Mouse (Mus musculus): ENCODE results near the gene Stradb. TPM values are rescaled to one million over a fixed set of nuclear protein-coding genes. Genes with fewer than 3 reads are reported as not detected.

Gene Stradb
- polyA plus RNA-seq, 1 experiment from 2014 or later: 44.7 TPM

DNA sequence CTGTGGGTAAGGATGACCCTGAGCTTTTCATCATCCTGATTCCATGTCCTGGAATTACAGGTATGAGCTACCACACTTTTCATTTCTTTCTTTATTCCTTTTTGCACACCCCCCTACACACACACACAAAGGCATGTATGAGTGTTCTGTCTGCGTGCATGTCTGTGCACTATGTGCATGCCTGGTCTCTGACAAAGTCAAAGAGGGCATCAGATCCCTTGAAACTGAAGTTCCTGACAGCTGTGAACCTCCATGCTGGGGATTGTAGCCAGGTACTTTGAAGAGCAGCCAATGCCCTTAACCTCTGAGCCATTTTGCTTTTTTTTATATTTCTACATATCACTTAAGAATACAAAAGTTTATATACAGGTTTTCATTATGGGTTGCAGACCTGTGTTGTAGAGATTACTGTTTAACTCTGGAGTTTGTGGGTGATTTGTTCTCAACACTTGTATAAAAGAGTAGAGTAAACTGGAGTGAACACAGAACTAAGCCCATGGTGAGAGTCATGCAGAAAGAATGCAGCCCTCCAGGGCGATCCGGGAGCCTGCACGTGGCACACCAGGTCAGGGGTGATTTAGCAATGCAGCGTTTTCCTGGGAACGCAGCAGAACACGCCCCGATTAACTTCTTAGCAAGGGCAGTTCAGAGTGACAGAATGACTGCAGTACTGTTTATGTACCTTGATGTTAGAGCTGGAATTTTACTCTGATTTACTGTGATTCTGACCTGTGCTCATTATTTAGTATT lies 22.2 kb upstream of the Stradb start:
- DNase-seq (ENCODE audit: low spot score) (no peak), ATAC-seq (ENCODE audit: insufficient read depth, low FRiP score, low TSS enrichment) (no peak)
- Histone ChIP-seq H3K9ac (ENCODE audit: low read length) (no peak overlapping the region), H3K27ac (ENCODE audit: low read depth, low read length) (no peak overlapping the region), H3K36me3 (ENCODE audit: control insufficient read depth, insufficient read depth, low read length) (no peaks in the 10 kb centered on the region), H3K27me3 (ENCODE audit: control insufficient read depth, insufficient read depth, low read length) (no peaks in the 10 kb centered on the region), H3K4me1 (ENCODE audit: control insufficient read depth, insufficient read depth, low read length) (peaks cover 2% of the 10 kb centered on the region; the same call in 1 of the 2 replicates), H3K9me3 (ENCODE audit: control insufficient read depth, low read length) (no peaks in the 10 kb centered on the region), H3K4me2 (ENCODE audit: low read depth) (no peak overlapping the region), H3K4me3 (ENCODE audit: low read depth, low read length) (no peak overlapping the region)
- WGBS: 47% methylated on average over 8 of the region's 8 CpGs

DNA sequence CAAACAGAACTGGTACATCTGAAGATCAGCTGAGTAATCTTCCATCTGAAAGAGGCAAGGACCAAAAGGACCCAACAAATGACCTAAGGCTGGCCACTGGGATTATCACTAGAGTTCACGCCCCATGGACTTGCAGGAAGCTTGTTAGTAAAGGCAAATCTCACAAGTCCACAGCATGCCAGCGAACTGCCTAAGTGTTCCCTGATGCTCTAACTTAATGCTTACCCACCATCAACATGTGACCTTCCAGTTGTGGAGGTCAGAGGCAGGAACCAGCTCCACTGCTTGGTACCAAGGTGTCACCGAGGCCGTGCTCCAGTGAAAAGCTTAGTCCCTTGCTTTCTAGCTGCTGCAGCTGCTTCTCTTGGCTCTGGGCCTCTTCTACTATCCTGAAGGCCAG lies 21.5 kb upstream of the Stradb start:
- H3K36me3 ChIP-seq (ENCODE audit: control insufficient read depth, insufficient read depth, low read length): no peaks in the 10 kb centered on the region
- H3K4me1 ChIP-seq (ENCODE audit: control insufficient read depth, insufficient read depth, low read length): peaks cover 2% of the 10 kb centered on the region; the same call in 1 of the 2 replicates
- DNase-seq (ENCODE audit: low spot score) (no peak), ATAC-seq (ENCODE audit: insufficient read depth, low FRiP score, low TSS enrichment) (no peak)
- H3K4me3 ChIP-seq (ENCODE audit: low read depth, low read length): no peak overlapping the region
- H3K9ac ChIP-seq (ENCODE audit: low read length): no peak overlapping the region
- 75% methylated on average over 4 of the region's 4 CpGs for WGBS
- H3K9me3 ChIP-seq (ENCODE audit: control insufficient read depth, low read length): no peaks in the 10 kb centered on the region
- no peak overlapping the region for H3K4me2 ChIP-seq (ENCODE audit: low read depth)
- H3K27me3 ChIP-seq (ENCODE audit: control insufficient read depth, insufficient read depth, low read length): no peaks in the 10 kb centered on the region
- H3K27ac ChIP-seq (ENCODE audit: low read depth, low read length): no peak overlapping the region

DNA sequence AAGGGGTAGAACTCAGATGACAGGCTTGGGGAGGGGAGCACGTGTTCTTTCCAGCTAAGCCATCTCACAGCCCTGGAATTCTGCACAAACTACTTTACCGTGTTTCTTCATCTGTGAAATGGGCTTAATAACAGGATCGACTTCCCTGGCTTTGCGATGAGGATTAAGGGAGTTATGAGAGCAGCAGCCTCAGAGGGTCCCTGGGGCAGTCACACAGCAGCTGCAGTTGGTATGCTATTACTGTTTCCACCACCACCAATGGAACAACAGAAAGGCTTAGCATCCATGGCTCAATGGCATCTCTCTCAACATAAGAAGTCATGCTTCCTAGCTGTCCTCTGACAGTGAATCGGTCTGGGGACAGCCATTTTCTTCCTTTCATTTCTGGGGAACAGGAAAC lies 20.8 kb upstream of the Stradb start:
- Histone ChIP-seq H3K4me1 (ENCODE audit: control insufficient read depth, insufficient read depth, low read length) (peaks cover 2% of the 10 kb centered on the region; the same call in 1 of the 2 replicates), H3K27me3 (ENCODE audit: control insufficient read depth, insufficient read depth, low read length) (no peaks in the 10 kb centered on the region), H3K9me3 (ENCODE audit: control insufficient read depth, low read length) (no peaks in the 10 kb centered on the region), H3K36me3 (ENCODE audit: control insufficient read depth, insufficient read depth, low read length) (no peaks in the 10 kb centered on the region), H3K4me2 (ENCODE audit: low read depth) (no peak overlapping the region), H3K9ac (ENCODE audit: low read length) (no peak overlapping the region), H3K4me3 (ENCODE audit: low read depth, low read length) (no peak overlapping the region), H3K27ac (ENCODE audit: low read depth, low read length) (no peak overlapping the region)
- 91% methylated on average over 5 of the region's 5 CpGs for WGBS
- no peak for DNase-seq (ENCODE audit: low spot score)
- no peak for ATAC-seq (ENCODE audit: insufficient read depth, low FRiP score, low TSS enrichment)

DNA sequence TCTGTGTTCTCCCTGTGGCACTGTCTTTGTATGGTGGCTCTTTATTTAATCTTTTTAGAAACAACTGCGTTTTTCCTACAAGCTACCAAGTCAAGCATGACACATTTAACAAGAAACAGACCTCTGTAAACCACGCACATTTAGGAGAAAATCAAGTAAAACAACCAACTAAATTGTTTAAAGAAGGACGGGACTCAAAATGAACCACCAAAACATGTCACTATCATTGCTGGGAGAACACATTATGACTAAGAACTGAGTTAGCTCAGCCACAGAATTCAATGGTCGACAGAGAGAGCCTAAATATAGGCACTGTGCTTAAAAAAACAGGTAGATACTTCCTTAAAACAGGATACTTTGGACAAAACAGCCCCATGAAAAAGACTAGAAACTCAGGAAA lies 20.3 kb upstream of the Stradb start:
- H3K4me3 ChIP-seq (ENCODE audit: low read depth, low read length): no peak overlapping the region
- no peaks in the 10 kb centered on the region for H3K9me3 ChIP-seq (ENCODE audit: control insufficient read depth, low read length)
- no peaks in the 10 kb centered on the region for H3K36me3 ChIP-seq (ENCODE audit: control insufficient read depth, insufficient read depth, low read length)
- no peak overlapping the region for H3K9ac ChIP-seq (ENCODE audit: low read length)
- peaks cover 2% of the 10 kb centered on the region; the same call in 1 of the 2 replicates for H3K4me1 ChIP-seq (ENCODE audit: control insufficient read depth, insufficient read depth, low read length)
- H3K27me3 ChIP-seq (ENCODE audit: control insufficient read depth, insufficient read depth, low read length): no peaks in the 10 kb centered on the region
- H3K4me2 ChIP-seq (ENCODE audit: low read depth): no peak overlapping the region
- ATAC-seq (ENCODE audit: insufficient read depth, low FRiP score, low TSS enrichment): no peak
- H3K27ac ChIP-seq (ENCODE audit: low read depth, low read length): no peak overlapping the region
- DNase-seq (ENCODE audit: low spot score): no peak
- 71% methylated on average over 4 of the region's 4 CpGs for WGBS

DNA sequence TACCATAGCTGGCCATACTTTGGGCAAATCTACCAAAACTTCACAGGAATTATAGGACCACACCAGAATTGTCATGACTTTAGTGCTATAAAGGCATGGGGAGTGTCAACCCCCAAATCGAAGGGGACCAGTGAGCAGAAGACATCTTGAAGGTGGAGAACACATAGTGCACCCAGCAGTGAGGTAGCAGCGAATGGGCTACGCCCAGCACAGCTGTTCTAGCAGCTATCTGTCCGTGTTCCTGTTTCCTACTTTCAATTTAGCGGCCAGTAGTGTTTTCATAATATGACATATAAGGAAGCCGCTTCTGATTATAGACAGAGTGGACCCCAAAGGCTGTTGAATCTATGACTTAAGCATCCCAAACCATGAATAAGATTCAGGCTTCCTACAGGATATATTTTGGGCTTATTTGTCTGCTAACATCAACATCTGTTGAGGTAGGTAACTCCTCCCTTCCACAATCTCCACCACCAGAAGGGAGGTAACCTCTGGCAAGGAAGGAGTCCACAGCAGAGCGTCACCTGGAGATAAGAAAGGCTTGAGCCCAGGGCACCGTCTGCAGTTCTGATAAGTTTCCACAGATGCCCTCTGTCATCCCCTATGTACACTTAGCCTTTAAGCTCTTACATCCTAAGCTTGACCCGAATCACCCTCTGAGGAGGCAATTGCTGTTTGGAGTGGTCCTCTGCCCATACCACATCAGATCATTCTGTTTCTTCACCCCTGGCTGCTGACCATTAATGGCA lies 19.5 kb upstream of the Stradb start:
- 88% methylated on average over 9 of the region's 9 CpGs for WGBS

DNA sequence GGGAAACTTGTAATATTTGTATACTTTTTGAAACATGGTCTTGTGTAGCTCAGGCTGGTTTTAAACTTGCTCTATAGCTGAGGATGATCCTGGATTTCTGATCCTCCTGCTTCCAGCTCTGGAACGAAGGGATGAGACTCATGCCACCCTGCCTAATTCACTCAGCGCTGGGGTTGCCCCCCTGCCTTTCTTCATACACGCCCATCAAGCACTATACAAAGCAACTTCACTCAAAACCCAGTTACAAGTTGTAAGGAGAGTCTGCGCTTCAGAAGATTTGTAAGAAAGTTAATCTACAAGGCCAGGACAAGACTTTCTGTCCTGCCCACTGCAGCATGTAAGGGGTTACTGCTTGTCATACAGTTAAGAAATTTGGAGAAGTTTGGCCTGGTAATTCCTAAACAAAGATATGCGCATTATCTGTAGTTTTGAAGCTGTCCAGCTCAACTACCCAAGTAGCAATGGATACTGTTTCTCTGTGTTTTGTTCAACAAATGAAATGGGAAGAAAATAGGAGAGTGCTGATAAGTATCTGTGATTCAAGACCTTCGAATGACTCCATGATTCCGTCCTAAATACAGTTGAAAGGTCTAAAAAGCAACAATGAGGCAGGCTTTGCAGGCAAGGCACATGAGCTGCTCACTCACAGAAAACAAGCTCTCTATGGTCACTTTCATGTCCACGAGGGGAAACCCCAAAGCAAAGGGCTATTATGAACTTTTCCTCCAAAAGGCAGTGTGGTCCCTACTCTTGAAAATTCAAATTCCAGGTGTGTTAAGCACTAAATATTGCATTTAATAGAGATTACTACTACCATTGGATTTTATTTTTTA lies 18.5 kb upstream of the Stradb start:
- H3K27me3 ChIP-seq (ENCODE audit: control insufficient read depth, insufficient read depth, low read length): no peaks in the 10 kb centered on the region
- H3K9ac ChIP-seq (ENCODE audit: low read length): no peak overlapping the region
- peaks cover 2% of the 10 kb centered on the region; the same call in 1 of the 2 replicates for H3K4me1 ChIP-seq (ENCODE audit: control insufficient read depth, insufficient read depth, low read length)
- H3K4me3 ChIP-seq (ENCODE audit: low read depth, low read length): no peak overlapping the region
- H3K36me3 ChIP-seq (ENCODE audit: control insufficient read depth, insufficient read depth, low read length): no peaks in the 10 kb centered on the region
- H3K9me3 ChIP-seq (ENCODE audit: control insufficient read depth, low read length): no peaks in the 10 kb centered on the region
- no peak for DNase-seq (ENCODE audit: low spot score)
- no peak overlapping the region for H3K4me2 ChIP-seq (ENCODE audit: low read depth)
- WGBS: 86% methylated on average over 8 of the region's 8 CpGs
- no peak overlapping the region for H3K27ac ChIP-seq (ENCODE audit: low read depth, low read length)
- no peak for ATAC-seq (ENCODE audit: insufficient read depth, low FRiP score, low TSS enrichment)

More for the DNA sequence above, 19.5 kb upstream of the Stradb start:
- ATAC-seq (ENCODE audit: insufficient read depth, low FRiP score, low TSS enrichment): no peak
- Histone ChIP-seq H3K4me2 (ENCODE audit: low read depth) (no peak overlapping the region), H3K36me3 (ENCODE audit: control insufficient read depth, insufficient read depth, low read length) (no peaks in the 10 kb centered on the region), H3K9me3 (ENCODE audit: control insufficient read depth, low read length) (no peaks in the 10 kb centered on the region), H3K27me3 (ENCODE audit: control insufficient read depth, insufficient read depth, low read length) (no peaks in the 10 kb centered on the region), H3K4me1 (ENCODE audit: control insufficient read depth, insufficient read depth, low read length) (peaks cover 2% of the 10 kb centered on the region; the same call in 1 of the 2 replicates), H3K27ac (ENCODE audit: low read depth, low read length) (no peak overlapping the region), H3K9ac (ENCODE audit: low read length) (no peak overlapping the region), H3K4me3 (ENCODE audit: low read depth, low read length) (no peak overlapping the region)
- no peak for DNase-seq (ENCODE audit: low spot score)

DNA sequence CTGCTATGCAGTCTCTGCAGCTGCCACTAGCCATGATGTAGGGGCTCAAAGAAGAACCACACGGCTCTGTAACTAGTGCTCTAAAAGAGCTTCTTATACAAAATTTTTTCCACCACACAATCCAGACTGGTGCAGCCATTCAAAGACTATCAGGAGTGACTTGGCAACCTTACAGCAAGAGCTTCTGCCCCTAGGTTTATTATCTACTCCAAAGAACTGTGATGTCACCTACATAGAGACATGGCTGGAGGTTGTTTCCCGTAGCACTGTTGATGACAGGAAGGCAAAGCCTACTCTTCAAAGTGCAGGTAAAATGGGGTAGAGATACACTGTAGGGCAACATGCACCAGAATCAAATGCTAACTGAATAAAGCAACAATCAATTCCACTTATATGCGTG lies 17.6 kb upstream of the Stradb start:
- H3K4me3 ChIP-seq (ENCODE audit: low read depth, low read length): no peak overlapping the region
- H3K4me2 ChIP-seq (ENCODE audit: low read depth): no peak overlapping the region
- WGBS: 89% methylated on average over 3 of the region's 3 CpGs
- no peak overlapping the region for H3K27ac ChIP-seq (ENCODE audit: low read depth, low read length)
- ATAC-seq (ENCODE audit: insufficient read depth, low FRiP score, low TSS enrichment) (no peak), DNase-seq (ENCODE audit: low spot score) (no peak)
- no peaks in the 10 kb centered on the region for H3K27me3 ChIP-seq (ENCODE audit: control insufficient read depth, insufficient read depth, low read length)
- no peak overlapping the region for H3K9ac ChIP-seq (ENCODE audit: low read length)
- no peaks in the 10 kb centered on the region for H3K9me3 ChIP-seq (ENCODE audit: control insufficient read depth, low read length)
- peaks cover 2% of the 10 kb centered on the region; the same call in 1 of the 2 replicates for H3K4me1 ChIP-seq (ENCODE audit: control insufficient read depth, insufficient read depth, low read length)
- no peaks in the 10 kb centered on the region for H3K36me3 ChIP-seq (ENCODE audit: control insufficient read depth, insufficient read depth, low read length)

DNA sequence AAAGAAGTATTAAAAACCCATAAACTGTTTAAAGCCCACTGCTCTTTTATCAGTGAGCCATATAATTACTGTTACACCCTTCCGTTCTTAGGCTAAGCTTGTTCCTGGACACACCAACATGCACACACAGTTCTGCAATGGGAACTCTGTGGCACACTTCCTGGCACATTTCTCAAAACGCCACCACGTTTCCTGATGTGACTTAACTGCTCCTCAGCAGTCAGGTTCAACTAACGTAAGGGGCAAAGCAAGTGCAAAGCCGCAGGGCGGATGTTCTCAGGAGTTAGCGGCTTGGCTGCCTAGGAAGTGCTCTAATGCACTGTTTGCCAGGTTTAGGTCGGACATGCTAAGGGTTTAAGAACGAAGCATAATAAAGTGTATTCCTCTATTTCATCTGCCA lies 17.1 kb upstream of the Stradb start:
- Histone ChIP-seq H3K4me2 (ENCODE audit: low read depth) (no peak overlapping the region), H3K27me3 (ENCODE audit: control insufficient read depth, insufficient read depth, low read length) (no peaks in the 10 kb centered on the region), H3K27ac (ENCODE audit: low read depth, low read length) (no peak overlapping the region), H3K9me3 (ENCODE audit: control insufficient read depth, low read length) (no peaks in the 10 kb centered on the region), H3K4me3 (ENCODE audit: low read depth, low read length) (no peak overlapping the region), H3K36me3 (ENCODE audit: control insufficient read depth, insufficient read depth, low read length) (no peaks in the 10 kb centered on the region), H3K4me1 (ENCODE audit: control insufficient read depth, insufficient read depth, low read length) (peaks cover 1% of the 10 kb centered on the region; the same call in 1 of the 2 replicates), H3K9ac (ENCODE audit: low read length) (no peak overlapping the region)
- ATAC-seq (ENCODE audit: insufficient read depth, low FRiP score, low TSS enrichment) (no peak), DNase-seq (ENCODE audit: low spot score) (no peak)
- 83% methylated on average over 9 of the region's 9 CpGs for WGBS
